Mouse (Mus musculus): Measurements from ENCODE around the gene Cbs.
"Not testable (repeated sequence)": the region's sequence is repeated elsewhere in the genome, so short reads cannot be mapped to it uniquely, and the experiment has no call there.

Gene Cbs

GRCm38 (mm10) chr17:31646199-31647002 is 9.4 kb upstream of the Cbs start:
- DNase-seq (ENCODE audit: low spot score in 2 of 2) = no peak

GRCm38 (mm10) chr17:31642913-31643312 is 5.9 kb upstream of the Cbs start:
- no peak for DNase-seq (ENCODE audit: low spot score in 2 of 2)

- no peak for DNase-seq (ENCODE audit: low spot score in 2 of 2)
Observed at GRCm38 (mm10) chr17:31642331-31642730, 5.3 kb upstream of the Cbs start.

GRCm38 (mm10) chr17:31639651-31640050 is 2.6 kb upstream of the Cbs start:
- no peak for DNase-seq (ENCODE audit: low spot score in 2 of 2)

GRCm38 (mm10) chr17:31637866-31638570 is 980 bp upstream of the Cbs start:
- DNase-seq (ENCODE audit: low spot score in 2 of 2) = no peak

GRCm38 (mm10) chr17:31636277-31636941 is 629 bp downstream of the Cbs start:
- no peak for DNase-seq (ENCODE audit: low spot score in 2 of 2)

GRCm38 (mm10) chr17:31635781-31636180 is 1.3 kb downstream of the Cbs start:
- no peak for DNase-seq (ENCODE audit: low spot score in 2 of 2)

- no peak for DNase-seq (ENCODE audit: low spot score in 2 of 2)
Observed at GRCm38 (mm10) chr17:31634896-31635295, 2.1 kb downstream of the Cbs start.

GRCm38 (mm10) chr17:31633007-31633406 is 4.0 kb downstream of the Cbs start:
- no peak for DNase-seq (ENCODE audit: low spot score in 2 of 2)

GRCm38 (mm10) chr17:31631081-31631800 is 5.8 kb downstream of the Cbs start:
- DNase-seq (ENCODE audit: low spot score in 2 of 2) = no peak

GRCm38 (mm10) chr17:31627961-31628360 is 9.1 kb downstream of the Cbs start:
- no peak for DNase-seq (ENCODE audit: low spot score in 2 of 2)

GRCm38 (mm10) chr17:31623101-31623500 is 13.9 kb downstream of the Cbs start:
- no peak for DNase-seq (ENCODE audit: low spot score in 2 of 2)

GRCm38 (mm10) chr17:31613086-31613755 is 23.8 kb downstream of the Cbs start:
- no peak for DNase-seq (ENCODE audit: low spot score in 2 of 2)

GRCm38 (mm10) chr17:31609895-31610294 is 27.1 kb downstream of the Cbs start:
- no peak for DNase-seq (ENCODE audit: low spot score in 2 of 2)

GRCm38 (mm10) chr17:31609173-31609572 is 27.9 kb downstream of the Cbs start:
- DNase-seq (ENCODE audit: low spot score in 2 of 2) = not testable (repeated sequence)

- no peak for DNase-seq (ENCODE audit: low spot score in 2 of 2)
Observed at GRCm38 (mm10) chr17:31607256-31607951, 29.6 kb downstream of the Cbs start.

GRCm38 (mm10) chr17:31606424-31606823 is 30.6 kb downstream of the Cbs start:
- no peak for DNase-seq (ENCODE audit: low spot score in 2 of 2)

- DNase-seq (ENCODE audit: low spot score in 2 of 2) = no peak
Observed at GRCm38 (mm10) chr17:31598593-31598992, 38.4 kb downstream of the Cbs start.

GRCm38 (mm10) chr17:31597957-31598356 is 39.1 kb downstream of the Cbs start:
- no peak for DNase-seq (ENCODE audit: low spot score in 2 of 2)

GRCm38 (mm10) chr17:31595077-31595476 is 42.0 kb downstream of the Cbs start:
- DNase-seq (ENCODE audit: low spot score in 2 of 2) = no peak

- peak; percentile 60 to 61 for DNase-seq (ENCODE audit: low spot score in 2 of 2)
Observed at GRCm38 (mm10) chr17:31594590-31594989, 42.4 kb downstream of the Cbs start.
